Mouse (Mus musculus) heart, adult 2 months (tissue): ENCODE data around the gene Hist1h4i. TPM values are rescaled to one million over a fixed set of nuclear protein-coding genes. Genes with fewer than 3 reads are reported as not detected.
A peak's percentile ranks its signal among the peaks of the same experiment; 100 is the strongest.

Experiments
- DNase-seq, 2 experiments: peaks; one replicate each; pipeline ENCODE4 v3.0.0; 2021
- H3K27ac ChIP-seq: fragments of 200-600 bp; 2 replicates; pipeline ENCODE4 v1.8.1; 2022
- H3K27me3 ChIP-seq: fragments of 200-500 bp; 2 replicates; pipeline ENCODE4 v1.6.1; 2012; ENCODE audit warnings: mild to moderate bottlenecking, low read length, inconsistent platforms, mixed read lengths; ENCODE audit not compliant: control insufficient read depth, insufficient read depth
- H3K36me3 ChIP-seq: fragments of 200-500 bp; 2 replicates; pipeline ENCODE4 v1.6.1; 2012; ENCODE audit warnings: low read length, inconsistent platforms; ENCODE audit not compliant: control insufficient read depth, insufficient read depth
- H3K4me1 ChIP-seq: fragments of 200-500 bp; 2 replicates; pipeline ENCODE4 v1.6.1; 2011; ENCODE audit warnings: low read length; ENCODE audit not compliant: control insufficient read depth, insufficient read depth
- H3K4me3 ChIP-seq: fragments of 200-600 bp; 2 replicates; pipeline ENCODE4 v1.8.1; 2022
- H3K79me2 ChIP-seq: fragments of 200-500 bp; replicated peaks from 2 replicates; pipeline ENCODE4 v1.6.1; 2012; ENCODE audit warnings: mild to moderate bottlenecking, inconsistent platforms, low read length, moderate library complexity, mixed read lengths; ENCODE audit not compliant: control insufficient read depth, insufficient read depth
- H3K9ac ChIP-seq: fragments of 200-500 bp; 2 replicates; pipeline ENCODE4 v1.6.1; 2012; ENCODE audit warnings: low read depth, mild to moderate bottlenecking, control low read depth, inconsistent platforms, low read length, mixed read lengths
- CTCF ChIP-seq: fragments of 200-600 bp; IDR thresholded peaks from 2 replicates; pipeline ENCODE4 v1.8.1; 2022; ENCODE audit warnings: antibody characterized with exemption, mild to moderate bottlenecking, moderate library complexity
- EP300 ChIP-seq: fragments of 200-500 bp; IDR thresholded peaks from 2 replicates; pipeline ENCODE4 v1.6.1; 2011; ENCODE audit warnings: low read depth, low read length, control low read depth; ENCODE audit not compliant: insufficient read depth
- POLR2A ChIP-seq: fragments of 200-500 bp; IDR thresholded peaks from 2 replicates; pipeline ENCODE4 v1.6.1; 2011; ENCODE audit warnings: mild to moderate bottlenecking, low read depth, low read length, control low read depth; ENCODE audit not compliant: insufficient read depth
- WGBS: fragments of 180-500 bp; shearing (Covaris S2); methylation state at CpG from one replicate; pipeline ENCODE4 v1.1.7; 2018; 5-methylcytosine and 5-hydroxymethylcytosine counted together
- intact Hi-C: fragments of 180-260 bp; cut with DNase I; formaldehyde crosslinking; loops from one replicate; pipeline ENCODE4 v1.15.1; 2025
- polyA plus RNA-seq: library from polyadenylated mRNA; depleted of rRNA; stranded (reverse); fragments of >200 nt; gene quantifications from 2 replicates; pipeline ENCODE4 v1.2.3, GENCODE M21; 2012
- total RNA-seq, 2 experiments: library from RNA; stranded (reverse); gene quantifications; 2 replicates each; pipeline ENCODE4 v1.2.3; 2021

Gene Hist1h4i
- total and polyA plus RNA-seq, 3 experiments = 5.8 to 18.1 (median 11.9) TPM

- Histone ChIP-seq H3K27me3 (no peaks in the 10 kb centered on the region), H3K27ac (peak overlapping the region; percentile 57), H3K9ac (peak overlapping the region; percentile 26), H3K79me2 (no peaks in the 10 kb centered on the region), H3K4me3 (peak overlapping the region; percentile 53), H3K4me1 (peaks cover 2% of the 10 kb centered on the region; the same call in 1 of the 2 replicates), H3K36me3 (no peaks in the 10 kb centered on the region)
- WGBS = under 1% methylated on average over 52 of the region's 52 CpGs
- DNase-seq = peak; percentile 90 to 92
- intact Hi-C loops = no loop called here
- TF ChIP-seq POLR2A (peak; percentile 54; the same call in 1 of the 2 replicates), EP300 (peak; percentile 62; the same call in 1 of the 2 replicates), CTCF (peak; percentile 81)
Observed at GRCm38 (mm10) chr13:22050591-22051522, 9.7 kb upstream of the Hist1h4i start.

GRCm38 (mm10) chr13:22049737-22050440 lies 8.7 kb upstream of the Hist1h4i start:
- intact Hi-C loops = loop anchor here (10.0 kb wide), 1 partner anchor 295 kb away; the partner anchor contains the start of genes Hist1h2ak, Hist1h2bn and Hist1h4k

GRCm38 (mm10) chr13:22049041-22049440 lies 7.9 kb upstream of the Hist1h4i start:
- H3K4me3 ChIP-seq = no peak overlapping the region
- intact Hi-C loops = loop anchor here (10.0 kb wide), 1 partner anchor 294 kb away; the partner anchor contains the start of genes Hist1h2ak, Hist1h2bn and Hist1h4k
- H3K79me2 ChIP-seq = no peaks in the 10 kb centered on the region
- 83% methylated on average over 2 of the region's 2 CpGs for WGBS
- no peak for DNase-seq
- H3K9ac ChIP-seq = no peak overlapping the region
- no peaks in the 10 kb centered on the region for H3K36me3 ChIP-seq
- peaks cover 2% of the 10 kb centered on the region; the same call in 1 of the 2 replicates for H3K4me1 ChIP-seq
- TF ChIP-seq CTCF (no peak), POLR2A (no peak), EP300 (no peak)
- H3K27ac ChIP-seq = no peak overlapping the region
- no peaks in the 10 kb centered on the region for H3K27me3 ChIP-seq

More at GRCm38 (mm10) chr13:22049737-22050440, 8.7 kb upstream of the Hist1h4i start:
- Histone ChIP-seq H3K79me2 (no peaks in the 10 kb centered on the region), H3K9ac (peak overlapping the region; percentile 8; the same call in 1 of the 2 replicates), H3K4me3 (peak overlapping the region; percentile 53), H3K36me3 (no peaks in the 10 kb centered on the region), H3K27ac (no peak overlapping the region), H3K4me1 (peaks cover 2% of the 10 kb centered on the region; the same call in 1 of the 2 replicates), H3K27me3 (no peaks in the 10 kb centered on the region)
- no peak for DNase-seq
- 1% methylated on average over 14 of the region's 14 CpGs for WGBS
- TF ChIP-seq POLR2A = no peak
- TF ChIP-seq EP300 = no peak
- TF ChIP-seq CTCF = no peak

- H3K36me3 ChIP-seq = no peaks in the 10 kb centered on the region
- TF ChIP-seq CTCF = no peak
- no peak for TF ChIP-seq EP300
- no peak for TF ChIP-seq POLR2A
- H3K4me3 ChIP-seq = no peak overlapping the region
- H3K9ac ChIP-seq = no peak overlapping the region
- no peak overlapping the region for H3K27ac ChIP-seq
- DNase-seq = no peak
- intact Hi-C loops = loop anchor here (10.0 kb wide), 1 partner anchor 291 kb away; the partner anchor contains the start of genes Hist1h2ak, Hist1h2bn and Hist1h4k
- no peaks in the 10 kb centered on the region for H3K79me2 ChIP-seq
- H3K27me3 ChIP-seq = no peaks in the 10 kb centered on the region
- peaks cover 2% of the 10 kb centered on the region; the same call in 1 of the 2 replicates for H3K4me1 ChIP-seq
- 63% methylated on average over 2 of the region's 2 CpGs for WGBS
Observed at GRCm38 (mm10) chr13:22045311-22045710, 4.1 kb upstream of the Hist1h4i start.

- intact Hi-C loops = loop anchor here (5.0 to 10.0 kb wide), 6 partner anchors 267 to 1703 kb away; partner anchors contain the start of genes Hist1h1e, Hist1h2ak, Hist1h2bb and Hist1h2be
- Histone ChIP-seq H3K4me1 (no peaks in the 10 kb centered on the region; the same call in 1 of the 2 replicates), H3K36me3 (no peaks in the 10 kb centered on the region), H3K79me2 (no peaks in the 10 kb centered on the region), H3K9ac (no peak overlapping the region), H3K27me3 (no peaks in the 10 kb centered on the region), H3K4me3 (no peak overlapping the region), H3K27ac (no peak overlapping the region)
- TF ChIP-seq EP300 (no peak), CTCF (no peak), POLR2A (no peak)
- WGBS = 91% methylated on average over 6 of the region's 6 CpGs
- DNase-seq = no peak
Observed at GRCm38 (mm10) chr13:22044432-22045155, 3.4 kb upstream of the Hist1h4i start.
